Mouse (Mus musculus): ENCODE data around the gene Dcp1b.
"Not testable (repeated sequence)": the region's sequence is repeated elsewhere in the genome, so short reads cannot be mapped to it uniquely, and the experiment has no call there.

DNA sequence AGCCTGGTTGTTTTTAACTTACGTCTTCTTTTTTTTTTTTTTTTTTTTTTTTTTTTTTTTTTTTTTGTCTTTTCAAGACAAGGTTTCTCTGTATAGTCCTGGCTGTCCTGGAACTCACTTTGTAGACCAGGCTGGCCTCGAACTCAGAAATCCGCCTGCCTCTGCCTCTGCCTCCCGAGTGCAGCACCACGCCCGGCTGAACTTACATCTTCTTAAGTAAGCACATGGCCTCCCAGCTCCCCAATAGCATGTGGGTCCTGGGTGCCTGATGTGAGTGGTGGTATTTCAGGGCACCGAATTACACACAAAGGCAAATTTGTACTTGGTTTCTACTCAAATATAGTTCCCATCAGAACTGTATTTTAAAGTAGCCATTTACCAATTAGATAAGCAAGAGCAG is 31.0 kb downstream of the Dcp1b start:
- not testable (repeated sequence) for TF ChIP-seq CTCF, EP300 (IDR thresholded peaks at IDR 0.05; ENCODE audit: low read depth)
